ENCODE assay signal across 18 mouse cellular contexts in genomic region chr2:102662911-102663310, GRCm38 (mm10). TPM values are rescaled to one million over a fixed set of nuclear protein-coding genes. Genes with fewer than 3 reads are reported as not detected.
DNase-seq lines count a peak whose midpoint lies in the region; ATAC-seq and TF ChIP-seq lines count a peak whose summit lies in the region.
"Had no signal": no experiment of that assay in that cellular context is flagged by ENCODE, and none has a peak within 500 bp of the region (broad histone marks: within the 10 kb centered on the region; RNA-seq: fewer than 3 reads in every experiment).

No protein-coding gene starts in this region.

- no peaks in the 10 kb centered on the region for H3K27me3 ChIP-seq in forebrain, embryonic 15.5 days
- H3K27me3 ChIP-seq in hindbrain, postnatal 0 days (ENCODE audit: insufficient read depth, low read length), result no peaks in the 10 kb centered on the region
- peaks cover 6% of the 10 kb centered on the region for H3K27me3 ChIP-seq in neural tube, embryonic 13.5 days

- no peak for DNase-seq in left cerebral cortex, adult 2 months (ENCODE audit: extremely low spot score in 1 of 2, low spot score in 2 of 2)
- no peak for DNase-seq in left cerebral cortex, postnatal 25 days (ENCODE audit: low spot score in 2 of 2)
- DNase-seq in hindbrain, postnatal 0 days (ENCODE audit: low spot score), result peak; percentile 46
- no peak for DNase-seq in adrenal gland, postnatal 4 days (ENCODE audit: low spot score in 2 of 2)
- no peak for DNase-seq in urinary bladder, adult 18-20 months (ENCODE audit: low spot score in 2 of 2)
- DNase-seq in spleen, adult 18-20 months, result no peak
- DNase-seq: adrenal gland, postnatal 14 days; B cell, adult 2 months; cerebellum, postnatal 25 days; heart, adult 2 months; heart, postnatal 14 days; kidney, adult 11 months; liver; right cerebral cortex, postnatal 25 days had no signal

- ATAC-seq in forebrain, embryonic 15.5 days (replicated peaks), result 0 out of 2 replicates have a peak, but pooled peaks have one; percentile 15
- ATAC-seq in hindbrain, postnatal 0 days, result no peak
- peak; percentile 10; the same call in 1 of the 2 replicates for ATAC-seq in neural tube, embryonic 13.5 days (ENCODE audit: low read depth)

- no peak for TF ChIP-seq CTCF in left cerebral cortex, adult 2 months (IDR thresholded peaks at IDR 0.05)
- no peak for TF ChIP-seq CTCF in hindbrain, postnatal 0 days (IDR thresholded peaks at IDR 0.05; ENCODE audit: low read depth)

- H3K4me1 ChIP-seq in forebrain, embryonic 15.5 days, result peaks cover 48% of the 10 kb centered on the region
- peaks cover 16% of the 10 kb centered on the region for H3K4me1 ChIP-seq in hindbrain, postnatal 0 days (ENCODE audit: insufficient read depth, low read length)
- H3K4me1 ChIP-seq in neural tube, embryonic 13.5 days (replicated peaks), result peaks cover 68% of the 10 kb centered on the region

- H3K27ac ChIP-seq in left cerebral cortex, adult 2 months, result peak overlapping the region; percentile 97
- H3K27ac ChIP-seq in forebrain, embryonic 15.5 days (replicated peaks), result peak overlapping the region; percentile 57
- H3K27ac ChIP-seq in hindbrain, postnatal 0 days, result peak overlapping the region; percentile 46
- peak overlapping the region; percentile 96 for H3K27ac ChIP-seq in neural tube, embryonic 13.5 days (replicated peaks)
- H3K27ac ChIP-seq: heart, adult 2 months had no signal

- no peaks in the 10 kb centered on the region for H3K36me3 ChIP-seq in forebrain, embryonic 15.5 days
- no peaks in the 10 kb centered on the region for H3K36me3 ChIP-seq in hindbrain, postnatal 0 days (ENCODE audit: insufficient read depth, low read length)
- no peaks in the 10 kb centered on the region for H3K36me3 ChIP-seq in neural tube, embryonic 13.5 days

- H3K9ac ChIP-seq in forebrain, embryonic 15.5 days (replicated peaks), result no peak overlapping the region
- peak overlapping the region; percentile 22; the same call in 1 of the 2 replicates for H3K9ac ChIP-seq in hindbrain, postnatal 0 days (replicated peaks; ENCODE audit: low read length)
- H3K9ac ChIP-seq in neural tube, embryonic 13.5 days, result peak overlapping the region; percentile 96
- H3K9ac ChIP-seq: lung, embryonic 14.5 days had no signal

- no peaks in the 10 kb centered on the region for H3K9me3 ChIP-seq in forebrain, embryonic 15.5 days
- H3K9me3 ChIP-seq in hindbrain, postnatal 0 days (ENCODE audit: low read length), result no peaks in the 10 kb centered on the region
- no peaks in the 10 kb centered on the region for H3K9me3 ChIP-seq in neural tube, embryonic 13.5 days

- peak overlapping the region; percentile 29; the same call in 1 of the 2 replicates for H3K4me2 ChIP-seq in forebrain, embryonic 15.5 days (replicated peaks)
- H3K4me2 ChIP-seq in hindbrain, postnatal 0 days (ENCODE audit: low read depth, low read length), result peak overlapping the region; percentile 73
- peak overlapping the region; percentile 87 for H3K4me2 ChIP-seq in neural tube, embryonic 13.5 days
- H3K4me2 ChIP-seq: lung, embryonic 14.5 days had no signal

- H3K4me3 ChIP-seq in left cerebral cortex, adult 2 months, result peak overlapping the region; percentile 73
- H3K4me3 ChIP-seq in forebrain, embryonic 15.5 days, result no peak overlapping the region
- peak overlapping the region; percentile 6; the same call in 1 of the 2 replicates for H3K4me3 ChIP-seq in hindbrain, postnatal 0 days (ENCODE audit: low read length)
- peak overlapping the region; percentile 15; the same call in 1 of the 2 replicates for H3K4me3 ChIP-seq in neural tube, embryonic 13.5 days
- H3K4me3 ChIP-seq: heart, adult 2 months had no signal

- intact Hi-C loops in left cerebral cortex, adult 2 months (cut with DNase I), result no loop called here
- intact Hi-C loops in left cerebral cortex, postnatal 25 days (cut with DNase I), result loop anchor here (10.0 kb wide), 1 partner anchor 208 kb away; the partner anchor contains the start of gene Fjx1

- 19% methylated on average over 9 of the region's 9 CpGs for WGBS in forebrain, embryonic 15.5 days
- 27% methylated on average over 9 of the region's 9 CpGs for WGBS in hindbrain, postnatal 0 days
- 30% methylated on average over 9 of the region's 9 CpGs for WGBS in neural tube, embryonic 13.5 days

RNA-seq across cellular contexts. Expression of gene Slc1a2, which starts 4.5 kb away (rescaled TPM):
- total RNA-seq in left cerebral cortex, adult 2 months (2021), result 1,000 to 10,000 TPM; 1,660 to 1,742 TPM
- total RNA-seq in left cerebral cortex, postnatal 25 days (2021), result 1,000 to 10,000 TPM; 1,823 to 2,031 TPM
- polyA plus RNA-seq in forebrain, embryonic 15.5 days (2015; fragmentation: Nextera tagmentation; extraction: Ambion mirVana), result 10.5 and 11.4 TPM in 2 replicates
- 116 and 130 TPM in 2 replicates for total RNA-seq in hindbrain, postnatal 0 days (2014; rRNA removed)
- 21.9 and 23.9 TPM in 2 replicates for polyA plus RNA-seq in hindbrain, postnatal 0 days (2015; fragmentation: Nextera tagmentation; extraction: Ambion mirVana)
- polyA plus RNA-seq in neural tube, embryonic 13.5 days (2015; fragmentation: Nextera tagmentation; extraction: Ambion mirVana), result 18.8 and 22.5 TPM in 2 replicates
- total RNA-seq in adrenal gland, postnatal 4 days (2021), result 1 to 10 TPM in 1 of 2 experiments, under 1 TPM in 1; 0.45 to 1.6 TPM
- total RNA-seq: megakaryocyte-erythroid progenitor cell, adult 5-6 weeks had no signal

Comparison
In these comparisons a context has a peak if more than half of its experiments do, and no peak if none do; other contexts are left out.
1. H3K27ac ChIP-seq: peak in every context shown above with its lines; median percentile 97 in left cerebral cortex, adult 2 months; 96 in neural tube, embryonic 13.5 days; 57 in forebrain, embryonic 15.5 days; 46 in hindbrain, postnatal 0 days.
2. H3K4me2 ChIP-seq: peak in every context shown above with its lines; median percentile 87 in neural tube, embryonic 13.5 days; 73 in hindbrain, postnatal 0 days; 29 in forebrain, embryonic 15.5 days.
3. RNA of gene Slc1a2, which starts 4.5 kb away (total RNA-seq): 1,823 to 2,031 TPM in left cerebral cortex, postnatal 25 days, 1,660 to 1,742 TPM in left cerebral cortex, adult 2 months and 116 to 130 TPM in hindbrain, postnatal 0 days; 0.45 to 1.6 TPM in adrenal gland, postnatal 4 days; every median in the first group is over 10 times any median in the second.